Mouse (Mus musculus) MEL (cell line): ENCODE measurements around the gene Kalrn. TPM values are rescaled to one million over a fixed set of nuclear protein-coding genes. Genes with fewer than 3 reads are reported as not detected.

Experiments used
- DNase-seq: peaks from one replicate; pipeline ENCODE4 v3.0.0; 2011; ENCODE audit warnings: low read depth, low spot score
- H3K27ac ChIP-seq: 2 replicates; pipeline ENCODE4 v1.5.1; 2012; ENCODE audit warnings: low read depth, mild to moderate bottlenecking, control low read depth, low read length, moderate library complexity; ENCODE audit not compliant: control insufficient read depth
- H3K27me3 ChIP-seq, 2 experiments: fragments of 150-350 bp in 1 of 2; sonication (generic) in 1 of 2; 2 replicates each; pipeline ENCODE4 v1.6.1; 2012; ENCODE audit warnings: low read length in 2 of 2, mild to moderate bottlenecking in 2 of 2, improper control_type of control experiment in 1 of 2, moderate library complexity in 1 of 2; ENCODE audit not compliant: insufficient read depth in 2 of 2, control insufficient read depth in 1 of 2
- H3K36me3 ChIP-seq, 2 experiments: 2 replicates each; pipeline ENCODE4 v1.6.1; 2012 to 2014; ENCODE audit warnings: low read length in 2 of 2, improper control_type of control experiment in 1 of 2, inconsistent platforms in 1 of 2, mild to moderate bottlenecking in 1 of 2; ENCODE audit not compliant: insufficient read depth in 2 of 2, control insufficient read depth in 1 of 2
- H3K4me1 ChIP-seq, 2 experiments: fragments of 150-350 bp in 1 of 2; sonication (generic) in 1 of 2; 2 replicates each; pipeline ENCODE4 v1.6.1; 2012; ENCODE audit warnings: low read length in 2 of 2, improper control_type of control experiment in 1 of 2, mild to moderate bottlenecking in 1 of 2; ENCODE audit not compliant: insufficient read depth in 2 of 2, control insufficient read depth in 1 of 2
- H3K4me3 ChIP-seq, 2 experiments: fragments of 150-350 bp in 1 of 2; sonication (generic) in 1 of 2; 2 replicates each; pipeline ENCODE4 v1.5.1; 2012; ENCODE audit warnings: low read depth in 2 of 2, low read length in 2 of 2, mild to moderate bottlenecking in 2 of 2, moderate library complexity in 2 of 2, control low read depth in 1 of 2, improper control_type of control experiment in 1 of 2; ENCODE audit not compliant: control insufficient read depth in 1 of 2, insufficient read depth in 1 of 2
- H3K79me2 ChIP-seq: 2 replicates; pipeline ENCODE4 v1.6.1; 2012; ENCODE audit warnings: mild to moderate bottlenecking, low read length, moderate library complexity; ENCODE audit not compliant: control insufficient read depth, poor library complexity, insufficient read depth
- H3K9ac ChIP-seq: 2 replicates; pipeline ENCODE4 v1.6.1; 2012; ENCODE audit warnings: low read depth, mild to moderate bottlenecking, control low read depth, low read length, moderate library complexity; ENCODE audit not compliant: control insufficient read depth, poor library complexity, severe bottlenecking
- H3K9me3 ChIP-seq: fragments of 150-350 bp; sonication (generic); replicated peaks from 2 replicates; pipeline ENCODE4 v1.6.1; 2012; ENCODE audit warnings: mild to moderate bottlenecking, low read length, improper control_type of control experiment, moderate library complexity; ENCODE audit not compliant: insufficient read depth
- CHD1 ChIP-seq: IDR thresholded peaks from 2 replicates; pipeline ENCODE4 v1.6.1; 2012; ENCODE audit warnings: low read depth, mild to moderate bottlenecking, inconsistent platforms, low read length, improper control_type of control experiment
- CHD2 ChIP-seq: IDR thresholded peaks from 2 replicates; pipeline ENCODE4 v1.6.1; 2011; ENCODE audit warnings: low read length, improper control_type of control experiment
- CTCF ChIP-seq, 3 experiments: IDR thresholded peaks in 2 of 3; conservative IDR thresholded peaks in 1 of 3; 2 replicates each; pipeline ENCODE4 v1.5.1; 2011 to 2012; ENCODE audit warnings: low read length in 3 of 3, low read depth in 2 of 3, mild to moderate bottlenecking in 2 of 3, improper control_type of control experiment in 1 of 3, inconsistent platforms in 1 of 3, mixed read lengths in 1 of 3, moderate library complexity in 1 of 3; ENCODE audit not compliant: control insufficient read depth in 1 of 3, insufficient read depth in 1 of 3, poor library complexity in 1 of 3, severe bottlenecking in 1 of 3
- ELF1 ChIP-seq: IDR thresholded peaks from 2 replicates; pipeline ENCODE4 v1.6.1; 2014; ENCODE audit warnings: low read depth, mild to moderate bottlenecking, inconsistent platforms, low read length, improper control_type of control experiment, moderate library complexity
- JUND ChIP-seq: IDR thresholded peaks from 2 replicates; pipeline ENCODE4 v1.6.1; 2011; ENCODE audit warnings: low read depth, mild to moderate bottlenecking, improper control_type of control experiment, low read length
- KAT2A ChIP-seq: conservative IDR thresholded peaks from 2 replicates; pipeline ENCODE4 v1.6.1; 2012; ENCODE audit warnings: low read depth, low read length, improper control_type of control experiment, inconsistent platforms
- MAX ChIP-seq: IDR thresholded peaks from 2 replicates; pipeline ENCODE4 v1.6.1; 2011; ENCODE audit warnings: low read length, improper control_type of control experiment
- MXI1 ChIP-seq: IDR thresholded peaks from 2 replicates; pipeline ENCODE4 v1.6.1; 2011; ENCODE audit warnings: mild to moderate bottlenecking, low read depth, low read length, improper control_type of control experiment
- MYC ChIP-seq: IDR thresholded peaks from 2 replicates; pipeline ENCODE4 v1.6.1; 2011; ENCODE audit warnings: low read depth, mild to moderate bottlenecking, low read length, improper control_type of control experiment, moderate library complexity
- NRF1 ChIP-seq: IDR thresholded peaks from 2 replicates; pipeline ENCODE4 v1.6.1; 2014; ENCODE audit warnings: low read depth, mild to moderate bottlenecking, inconsistent platforms, low read length, improper control_type of control experiment, moderate library complexity; ENCODE audit not compliant: poor library complexity, insufficient read depth, severe bottlenecking
- POLR2AphosphoS2 ChIP-seq: IDR thresholded peaks from 2 replicates; pipeline ENCODE4 v1.6.1; 2011; ENCODE audit warnings: low read length, improper control_type of control experiment
- POLR2AphosphoS5 ChIP-seq: IDR thresholded peaks from 2 replicates; pipeline ENCODE4 v1.6.1; 2012; ENCODE audit warnings: low read depth, borderline replicate concordance, mild to moderate bottlenecking, inconsistent platforms, low read length, moderate library complexity, mixed read lengths
- RCOR1 ChIP-seq: IDR thresholded peaks from 2 replicates; pipeline ENCODE4 v1.6.1; 2012; ENCODE audit warnings: low read depth, mild to moderate bottlenecking, inconsistent platforms, low read length, improper control_type of control experiment
- SIN3A ChIP-seq: IDR thresholded peaks from 2 replicates; pipeline ENCODE4 v1.6.1; 2012; ENCODE audit warnings: low read length, improper control_type of control experiment, inconsistent platforms
- TAL1 ChIP-seq: IDR thresholded peaks from 2 replicates; pipeline ENCODE4 v1.6.1; 2012; ENCODE audit warnings: mild to moderate bottlenecking, inconsistent platforms, low read length, moderate library complexity, mixed read lengths
- TBP ChIP-seq: IDR thresholded peaks from 2 replicates; pipeline ENCODE4 v1.8.0; 2011; ENCODE audit warnings: low read depth, low read length, improper control_type of control experiment
- UBTF ChIP-seq: IDR thresholded peaks from 2 replicates; pipeline ENCODE4 v1.6.1; 2012; ENCODE audit warnings: low read depth, mild to moderate bottlenecking, inconsistent platforms, low read length, improper control_type of control experiment, moderate library complexity, borderline replicate concordance; ENCODE audit not compliant: insufficient read depth
- USF1 ChIP-seq: IDR thresholded peaks from 2 replicates; pipeline ENCODE4 v1.6.1; 2014; ENCODE audit warnings: low read depth, mild to moderate bottlenecking, inconsistent platforms, low read length, improper control_type of control experiment, moderate library complexity
- ZC3H11A ChIP-seq: IDR thresholded peaks from 2 replicates; pipeline ENCODE4 v1.6.1; 2012; ENCODE audit warnings: low read depth, mild to moderate bottlenecking, inconsistent platforms, low read length, improper control_type of control experiment
- polyA plus RNA-seq, 2 experiments: library from polyadenylated mRNA; stranded (reverse) in 1 of 2; unstranded in 1 of 2; fragments of >175 nt in 1 of 2; fragments of >200 nt in 1 of 2; gene quantifications; 2 replicates each; pipeline versions ENCODE4 v1.2.1 to v1.2.4; 2012; ENCODE audit warnings: low replicate concordance in 2 of 2, low read depth in 1 of 2; ENCODE audit not compliant: insufficient read length in 2 of 2, insufficient read depth in 1 of 2, missing spikeins in 1 of 2
- total RNA-seq: library from RNA; depleted of rRNA; stranded (reverse); fragments of 300-350 nt; gene quantifications from 2 replicates; pipeline ENCODE4 v1.2.3, GENCODE M21; 2012

Kalrn gene
- total and polyA plus RNA-seq, 3 experiments, result 10.4 to 11.8 TPM; not detected in 1

DNA sequence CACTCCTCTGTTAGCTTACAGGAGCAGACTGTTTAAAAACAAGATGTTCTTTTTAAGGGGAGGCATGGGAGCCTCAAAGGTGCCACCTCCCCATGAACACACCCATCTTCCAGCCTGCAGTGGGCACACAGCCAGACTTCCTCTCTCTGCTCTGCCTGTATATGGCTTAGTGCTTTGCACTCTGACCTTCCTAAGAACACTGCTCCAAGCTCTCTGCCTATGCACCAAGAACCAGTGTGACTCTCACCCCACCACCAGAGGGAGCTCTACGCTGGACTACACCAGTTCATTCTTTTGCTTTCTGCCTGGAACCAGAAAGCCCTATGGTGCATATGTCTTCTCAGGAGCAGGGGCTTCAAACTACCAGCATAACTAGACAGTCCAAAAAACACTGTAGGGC lies 271.3 kb downstream of the Kalrn start:
- H3K27ac ChIP-seq, result no peak overlapping the region
- no peak overlapping the region for H3K4me3 ChIP-seq
- DNase-seq, result peak; percentile 2
- TF ChIP-seq TBP, result no peak
- TF ChIP-seq CTCF (IDR thresholded peaks at IDR 0.05 in 2 of 3, conservative IDR thresholded peaks at IDR 0.05 in 1 of 3; ENCODE audit: control insufficient read depth in 1 of 3, insufficient read depth in 1 of 3, low read depth in 2 of 3, low read length in 3 of 3, poor library complexity in 1 of 3, severe bottlenecking in 1 of 3), result peak in 1 of 3 experiments; percentile 7; a peak in 1 of 6 replicates
- TF ChIP-seq RCOR1, result no peak
- no peak for TF ChIP-seq KAT2A
- no peak for TF ChIP-seq POLR2AphosphoS5
- no peaks in the 10 kb centered on the region for H3K79me2 ChIP-seq
- H3K27me3 ChIP-seq, result no peaks in the 10 kb centered on the region; a peak in 1 of 4 replicates
- no peak overlapping the region for H3K9ac ChIP-seq
- no peaks in the 10 kb centered on the region for H3K4me1 ChIP-seq
- H3K36me3 ChIP-seq, result no peaks in the 10 kb centered on the region
- no peaks in the 10 kb centered on the region for H3K9me3 ChIP-seq

DNA sequence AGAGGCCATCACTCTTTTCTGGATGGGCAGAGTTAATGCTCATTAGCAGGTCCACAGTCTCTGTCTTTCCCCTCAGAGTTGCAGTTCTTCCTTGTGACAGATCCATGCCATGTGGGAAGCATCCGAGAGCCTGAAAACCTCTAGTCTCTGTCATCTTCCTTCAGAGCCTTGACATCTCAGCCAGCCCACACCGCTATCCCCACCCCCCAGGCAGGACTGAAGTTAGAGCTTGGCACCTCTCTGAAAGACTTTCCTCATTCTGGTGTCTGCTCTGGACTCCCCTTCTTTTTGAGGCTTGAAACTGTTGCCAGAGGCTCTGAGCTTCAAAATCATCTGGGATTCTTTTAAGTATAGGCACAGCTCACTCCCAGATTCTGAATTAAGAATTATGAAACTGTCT lies 274.1 kb downstream of the Kalrn start:
- no peaks in the 10 kb centered on the region for H3K9me3 ChIP-seq
- no peaks in the 10 kb centered on the region; a peak in 1 of 4 replicates for H3K27me3 ChIP-seq
- H3K36me3 ChIP-seq, result no peaks in the 10 kb centered on the region
- H3K27ac ChIP-seq, result no peak overlapping the region
- no peak for DNase-seq
- no peaks in the 10 kb centered on the region for H3K79me2 ChIP-seq
- TF ChIP-seq MAX (no peak), CTCF (IDR thresholded peaks at IDR 0.05 in 2 of 3, conservative IDR thresholded peaks at IDR 0.05 in 1 of 3; ENCODE audit: control insufficient read depth in 1 of 3, insufficient read depth in 1 of 3, low read depth in 2 of 3, low read length in 3 of 3, poor library complexity in 1 of 3, severe bottlenecking in 1 of 3) (no peak), SIN3A (no peak), USF1 (no peak), MYC (no peak), POLR2AphosphoS2 (no peak)
- no peak overlapping the region for H3K9ac ChIP-seq
- no peaks in the 10 kb centered on the region for H3K4me1 ChIP-seq
- no peak overlapping the region for H3K4me3 ChIP-seq

GRCm38 (mm10) chr16:34297911-34298682 lies 275.2 kb downstream of the Kalrn start:
- Histone ChIP-seq H3K4me3 (no peak overlapping the region), H3K27me3 (no peaks in the 10 kb centered on the region; a peak in 1 of 4 replicates)

More at GRCm38 (mm10) chr16:34297911-34298682, 275.2 kb downstream of the Kalrn start:
- DNase-seq, result no peak
- H3K36me3 ChIP-seq, result no peaks in the 10 kb centered on the region
- no peak overlapping the region for H3K9ac ChIP-seq
- TF ChIP-seq ELF1 (no peak), JUND (no peak), CHD1 (no peak), USF1 (no peak), POLR2AphosphoS5 (no peak), UBTF (no peak), MXI1 (no peak), CHD2 (no peak), TAL1 (no peak), ZC3H11A (no peak), NRF1 (no peak)
- H3K27ac ChIP-seq, result no peak overlapping the region
- H3K79me2 ChIP-seq, result no peaks in the 10 kb centered on the region
- H3K4me1 ChIP-seq, result no peaks in the 10 kb centered on the region
- no peaks in the 10 kb centered on the region for H3K9me3 ChIP-seq
